Mouse (Mus musculus) retina, adult 2 months (tissue): ENCODE results near the gene Ak4.

Experiments used
- DNase-seq: peaks from one replicate; pipeline ENCODE4 v3.0.0-alpha.2; 2012; ENCODE audit warnings: low read depth, low spot score

Ak4 gene

DNA sequence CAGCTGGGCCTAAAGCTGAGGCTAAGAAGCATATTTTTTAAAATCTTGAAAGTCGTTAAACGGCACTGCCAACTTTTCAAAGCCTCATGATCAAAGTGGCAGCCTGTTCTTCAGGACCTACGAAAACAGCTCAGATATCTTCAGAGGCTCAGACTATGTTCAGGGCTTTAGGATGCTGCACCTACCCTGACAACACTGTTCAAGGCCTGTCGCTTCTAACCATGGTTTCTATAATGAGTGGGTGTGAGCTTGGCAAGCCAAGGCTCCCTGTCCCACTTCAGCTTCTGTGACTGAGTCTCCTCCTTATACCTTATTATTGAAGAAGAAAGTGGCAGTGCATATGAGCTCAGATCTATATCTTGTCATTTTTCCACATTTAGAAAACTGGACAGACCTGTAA is 40.3 kb downstream of the Ak4 start:
- DNase-seq, result no peak

DNA sequence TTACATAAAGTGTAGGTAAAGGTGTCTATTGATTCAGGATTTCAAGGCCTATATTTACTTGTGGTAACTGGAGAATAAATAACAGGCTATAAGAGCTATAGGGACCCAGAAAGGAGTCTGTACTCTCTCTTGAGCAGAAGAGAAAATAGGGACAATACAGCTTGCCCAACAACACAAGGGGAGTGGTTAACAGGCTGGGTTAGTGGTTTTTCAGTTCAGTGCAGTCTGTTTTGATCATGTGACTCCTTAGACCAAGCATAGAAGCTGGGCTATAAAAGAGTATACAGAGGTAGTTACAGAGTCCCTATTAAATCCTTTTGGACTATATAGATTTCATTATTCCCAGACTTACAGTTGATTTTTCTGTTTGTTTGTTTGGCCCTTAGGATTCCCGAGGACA is 41.0 kb downstream of the Ak4 start:
- DNase-seq, result no peak

DNA sequence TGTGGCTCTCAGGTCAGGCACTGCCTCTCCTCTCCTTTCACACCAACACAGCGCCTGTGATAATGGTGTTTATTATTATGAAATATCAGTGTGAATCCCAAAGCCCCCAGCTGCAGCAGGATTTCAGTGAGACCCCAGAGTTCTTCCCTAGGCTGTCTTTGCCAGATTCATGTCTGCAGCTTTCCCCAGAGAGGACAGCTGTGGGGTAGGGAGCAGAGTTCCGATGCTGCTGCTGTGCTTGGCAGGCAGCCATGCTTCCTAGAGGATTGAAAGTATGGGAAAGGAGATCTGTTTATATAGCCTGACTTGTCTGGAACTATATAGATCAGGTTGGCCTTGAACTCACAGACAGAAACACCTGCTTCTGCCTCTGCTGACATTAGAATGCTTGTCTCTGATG is 43.0 kb downstream of the Ak4 start:
- no peak for DNase-seq

DNA sequence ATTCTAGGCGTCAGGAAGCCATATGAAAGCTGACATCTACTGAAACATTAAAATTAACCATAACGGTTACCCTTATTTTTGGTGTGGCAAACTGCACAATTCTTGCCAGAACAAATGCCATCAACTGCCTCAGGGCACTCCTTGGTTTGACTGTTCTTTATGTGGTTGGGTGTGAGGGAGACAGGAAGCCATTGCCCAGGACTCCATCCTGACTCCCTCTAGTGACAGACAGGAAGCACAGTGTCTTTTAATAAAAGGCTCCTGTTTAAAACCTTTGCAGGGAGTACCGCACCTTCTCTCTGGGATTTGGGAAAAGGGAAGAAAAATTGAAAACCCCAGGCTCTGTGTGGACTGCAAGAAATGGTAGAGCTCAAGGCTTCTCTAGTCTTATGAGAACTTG is 47.2 kb downstream of the Ak4 start:
- DNase-seq, result no peak

DNA sequence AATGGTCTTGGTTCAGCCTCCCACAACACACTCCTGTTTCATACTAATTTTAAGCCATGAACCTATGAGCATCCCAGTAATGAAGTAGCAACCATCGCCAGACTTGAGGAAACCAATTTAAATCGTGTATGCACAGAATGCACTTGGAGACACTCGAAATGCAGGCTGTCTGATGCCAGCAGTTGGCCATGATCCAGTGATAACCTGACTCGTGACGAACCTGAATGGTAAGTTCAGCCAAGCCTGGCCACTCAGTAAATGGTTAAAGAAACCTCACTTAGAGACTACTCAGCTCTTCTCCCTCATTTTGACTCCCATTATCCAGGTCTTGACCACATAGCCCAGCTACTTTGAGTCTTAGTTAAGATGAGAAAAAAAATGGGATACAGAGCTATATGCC is 50.2 kb downstream of the Ak4 start:
- no peak for DNase-seq

DNA sequence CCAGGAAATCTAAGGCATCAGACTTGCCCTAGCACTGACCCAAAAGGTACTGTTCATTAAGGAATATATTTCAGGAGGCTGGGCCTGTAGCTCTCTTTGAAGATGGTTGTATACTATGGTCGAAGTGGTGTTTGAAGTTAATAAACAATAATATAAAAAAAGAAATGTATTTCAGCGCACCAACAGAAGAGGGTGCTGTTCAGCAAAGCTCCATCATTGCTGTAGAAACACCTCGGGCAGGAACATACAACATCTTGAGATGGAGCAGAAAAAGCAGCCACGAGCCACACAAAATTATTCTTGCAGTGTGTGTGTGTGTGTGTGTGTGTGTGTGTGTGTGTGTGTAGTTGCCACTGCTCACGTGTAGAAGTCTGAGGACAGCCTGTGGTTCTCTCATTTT is 51.5 kb downstream of the Ak4 start:
- no peak for DNase-seq

DNA sequence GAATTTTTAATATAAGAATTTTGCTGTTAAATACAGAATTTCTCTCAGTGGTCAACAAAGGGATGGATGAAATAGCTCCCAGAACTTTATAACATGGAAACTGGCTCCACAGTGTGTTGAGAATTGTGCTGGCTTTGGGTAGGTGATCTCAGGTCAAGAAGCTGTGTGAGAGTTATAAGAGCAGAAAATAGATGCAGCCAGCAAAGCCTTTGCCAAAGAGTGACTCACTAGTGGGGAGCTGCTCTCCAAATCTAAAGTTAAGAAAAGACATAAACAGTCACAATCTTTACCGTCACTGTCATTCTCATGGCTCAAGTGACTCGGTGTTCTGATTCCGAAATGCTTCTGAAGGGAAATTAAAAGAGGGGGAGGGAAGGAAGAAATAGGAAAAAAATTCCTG is 53.7 kb downstream of the Ak4 start:
- DNase-seq, result no peak

DNA sequence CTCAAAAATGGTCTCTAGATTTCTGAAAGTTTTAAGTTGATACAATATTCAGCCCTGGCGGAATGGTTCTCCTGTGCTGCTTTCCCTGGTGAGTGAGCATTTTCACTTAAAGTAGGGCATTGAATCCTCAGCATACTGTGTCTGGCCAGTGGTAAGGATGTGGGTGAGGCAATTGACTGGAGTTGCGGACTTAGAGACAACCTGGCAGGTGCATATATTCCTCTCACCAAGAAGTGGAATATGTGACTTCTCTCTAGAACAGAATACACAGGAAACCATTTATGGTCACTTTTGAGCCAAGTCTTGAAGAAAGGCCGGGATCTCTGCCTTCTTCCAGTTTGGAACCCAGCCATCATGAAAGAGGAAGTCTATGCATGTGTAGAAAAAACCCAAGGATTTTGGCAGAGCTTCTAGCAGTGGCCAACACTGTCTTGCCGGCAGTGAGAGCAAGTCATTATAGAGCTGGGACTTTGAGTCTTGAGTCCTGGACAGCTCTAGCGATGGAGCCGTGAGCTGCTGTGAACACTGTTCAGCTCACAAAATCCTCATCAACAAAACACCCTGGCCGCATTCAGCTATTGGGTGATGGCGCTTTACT is 71.3 kb downstream of the Ak4 start:
- no peak for DNase-seq

DNA sequence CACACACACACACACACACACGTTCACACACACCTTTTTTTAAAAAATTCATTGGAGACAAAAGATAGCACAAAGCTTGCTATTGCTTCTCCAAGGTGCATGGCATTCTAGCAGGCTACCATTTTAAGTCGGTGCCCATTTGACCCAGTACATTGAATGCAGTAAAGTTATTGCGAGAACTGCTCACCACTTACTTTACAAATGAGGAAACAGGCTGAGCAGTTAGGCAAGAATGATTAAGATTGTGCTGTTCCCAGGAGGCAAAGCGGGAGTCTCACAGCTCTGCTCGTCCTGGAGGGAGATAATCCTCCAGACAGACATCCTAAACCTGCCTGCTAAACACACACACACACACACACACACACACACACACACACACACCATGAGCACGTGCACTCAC is 72.6 kb downstream of the Ak4 start:
- no peak for DNase-seq

DNA sequence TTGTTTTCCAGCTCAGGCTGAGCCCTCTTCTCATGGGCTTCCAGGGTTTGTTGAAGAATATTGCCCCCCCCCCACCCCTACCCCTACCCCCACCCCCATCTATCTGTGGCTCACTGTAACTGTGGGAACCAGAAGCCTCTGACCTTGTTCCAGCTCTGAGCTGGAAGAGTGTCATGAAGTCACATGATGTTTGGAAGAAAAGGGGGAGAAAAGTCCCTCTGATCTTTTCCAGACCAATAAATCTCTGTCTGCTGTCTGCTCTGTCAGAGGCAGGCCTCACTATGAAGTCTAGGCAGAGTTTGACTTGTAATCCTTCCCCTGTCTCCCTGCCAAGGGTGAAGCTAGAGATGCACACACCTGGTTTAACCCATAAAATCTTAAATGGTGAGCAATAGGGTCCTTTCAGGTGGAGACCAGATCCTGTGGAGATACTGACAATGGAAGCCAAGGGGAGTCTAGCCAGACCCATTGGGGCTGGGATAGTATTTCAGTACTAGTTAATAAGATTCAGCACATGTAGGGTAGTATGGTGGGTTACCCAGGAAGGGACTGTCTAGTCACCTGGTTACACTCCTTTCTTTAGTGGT is 74.6 kb downstream of the Ak4 start:
- no peak for DNase-seq

DNA sequence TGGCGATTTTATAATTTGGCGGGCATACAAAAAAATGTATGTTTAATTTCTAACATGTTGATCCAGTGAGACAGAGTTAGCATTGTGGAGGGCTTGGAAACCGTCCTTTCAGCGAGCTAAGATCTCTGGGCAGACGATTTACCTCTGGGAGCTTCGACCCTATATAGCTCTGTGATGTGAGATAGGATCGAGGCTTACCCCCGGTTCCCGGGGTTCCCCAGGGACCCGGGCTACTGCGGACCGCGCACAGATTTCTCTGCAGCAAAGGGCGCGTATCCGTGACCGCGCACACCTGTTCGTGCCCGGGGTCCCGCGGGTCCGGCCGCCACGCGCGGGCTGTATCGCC is 77.1 kb downstream of the Ak4 start:
- DNase-seq, result no peak

DNA sequence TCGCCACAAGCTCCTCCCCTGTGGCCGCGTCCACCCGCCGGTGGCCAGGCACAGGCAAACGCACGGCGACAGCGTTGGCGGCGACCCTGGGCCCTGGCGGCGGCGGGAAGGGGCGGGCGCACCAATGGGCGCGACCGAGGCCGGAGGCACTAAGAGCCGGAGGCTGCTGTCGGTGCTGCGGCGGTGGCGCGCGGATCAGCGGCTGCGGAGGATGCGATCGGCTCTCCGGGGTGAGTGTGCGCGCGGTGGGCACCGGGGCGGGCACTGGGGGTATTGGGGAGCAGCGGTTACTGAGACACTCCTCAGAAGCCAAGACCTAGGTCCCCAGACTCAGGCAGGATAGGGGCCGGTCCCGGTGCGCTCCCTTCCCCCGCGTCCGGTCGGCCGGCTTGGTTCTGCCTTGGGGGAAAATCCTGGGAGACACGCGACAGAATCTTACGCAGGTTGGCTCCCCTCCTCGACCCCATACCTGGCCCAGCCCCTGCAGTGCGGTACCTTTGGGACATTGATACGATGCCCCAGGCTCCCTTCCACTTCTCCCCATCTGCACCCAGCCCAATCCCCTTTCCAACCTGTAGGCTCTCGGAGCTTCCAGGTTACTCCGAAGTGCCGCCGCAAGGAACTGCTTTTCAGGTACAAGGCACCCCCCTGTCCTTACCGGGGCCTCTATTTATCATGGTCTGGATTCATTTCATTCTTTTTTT is 77.6 kb downstream of the Ak4 start, which contains the start of gene Dnajc6:
Gene Dnajc6, plus strand, starts transcription at position 115 of the 704 bp plus-strand sequence.
- no peak for DNase-seq

DNA sequence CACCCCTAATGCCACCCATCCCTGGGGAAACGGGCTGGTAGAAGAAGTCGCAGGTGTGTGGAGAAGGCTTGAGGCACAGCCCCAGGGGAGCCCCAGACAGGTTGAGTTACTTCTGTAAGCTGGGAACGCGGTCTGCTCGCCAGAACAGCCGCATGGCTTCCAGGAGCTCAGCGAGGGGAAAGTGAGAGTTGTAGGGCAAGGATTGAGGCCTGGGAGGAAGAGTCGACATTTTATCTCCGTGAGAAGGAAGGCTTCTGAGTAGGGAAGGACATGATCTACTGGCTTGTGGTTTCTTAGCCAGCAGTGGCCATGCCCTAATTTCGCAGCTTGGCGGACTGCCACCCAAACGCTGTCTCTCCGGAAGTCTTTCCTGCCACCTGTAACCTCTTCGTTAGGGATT is 78.3 kb downstream of the Ak4 start:
- no peak for DNase-seq

DNA sequence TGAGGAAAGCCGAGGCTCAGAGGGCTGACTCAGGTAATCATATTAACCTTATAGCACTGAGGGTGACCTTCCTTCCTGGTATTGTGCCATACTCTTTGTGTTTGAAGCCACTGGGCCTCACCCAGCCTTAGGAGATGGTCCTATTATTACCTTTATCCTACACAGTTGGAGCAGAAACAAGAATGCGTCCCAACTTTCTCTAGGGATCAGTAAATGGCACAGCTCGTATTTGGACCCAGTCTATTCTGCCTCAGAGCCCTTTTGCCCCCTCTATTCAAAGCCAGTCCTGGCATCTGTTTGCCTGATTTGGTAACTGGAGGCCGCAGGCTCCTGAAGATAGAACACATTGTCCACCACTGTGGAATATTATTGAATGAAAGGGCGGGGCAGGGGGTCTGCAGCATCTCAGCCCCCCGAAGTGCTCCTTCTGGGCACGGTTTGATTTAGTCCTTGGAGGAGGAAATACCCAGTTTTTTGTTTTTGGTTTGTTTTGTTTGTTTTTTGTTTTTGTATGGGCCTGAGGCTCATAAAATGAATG is 85.5 kb downstream of the Ak4 start:
- DNase-seq, result no peak

DNA sequence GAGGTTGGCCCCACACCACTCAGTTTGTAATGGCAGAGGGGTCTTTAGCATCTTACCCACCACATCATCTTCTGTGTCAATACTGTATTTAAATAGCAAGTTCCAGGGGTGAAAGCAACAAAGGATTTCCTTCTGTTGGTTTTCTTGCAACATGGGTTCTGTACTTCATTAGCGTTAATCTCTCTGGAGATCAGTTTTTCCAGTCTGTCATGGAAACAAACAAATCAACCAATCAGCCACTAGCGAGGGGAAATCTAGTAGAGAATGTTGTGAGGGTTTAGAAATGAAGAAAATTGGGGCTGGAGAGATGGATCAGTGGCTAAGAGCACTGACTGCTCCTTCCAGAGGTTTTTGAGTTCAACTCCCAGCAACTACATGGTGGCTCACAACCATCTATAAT is 86.9 kb downstream of the Ak4 start:
- no peak for DNase-seq

DNA sequence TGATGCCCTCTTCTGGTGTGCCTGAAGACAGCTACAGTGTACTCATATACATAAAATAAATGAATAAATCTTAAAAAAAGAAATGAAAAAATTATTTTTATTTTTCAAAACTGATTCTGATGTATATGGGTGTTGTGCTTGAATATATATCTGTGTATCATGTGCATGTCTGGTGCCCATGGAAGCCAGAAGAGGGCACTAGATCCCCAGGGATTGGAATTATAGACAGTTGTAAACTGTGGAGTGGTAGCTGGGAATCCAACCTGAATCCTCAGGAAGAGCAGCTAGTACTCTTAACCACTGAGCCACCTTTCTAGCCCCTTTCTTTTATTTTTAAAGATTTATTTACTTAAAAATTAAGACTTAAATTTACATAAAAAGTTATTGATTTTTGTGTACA is 87.3 kb downstream of the Ak4 start:
- no peak for DNase-seq

DNA sequence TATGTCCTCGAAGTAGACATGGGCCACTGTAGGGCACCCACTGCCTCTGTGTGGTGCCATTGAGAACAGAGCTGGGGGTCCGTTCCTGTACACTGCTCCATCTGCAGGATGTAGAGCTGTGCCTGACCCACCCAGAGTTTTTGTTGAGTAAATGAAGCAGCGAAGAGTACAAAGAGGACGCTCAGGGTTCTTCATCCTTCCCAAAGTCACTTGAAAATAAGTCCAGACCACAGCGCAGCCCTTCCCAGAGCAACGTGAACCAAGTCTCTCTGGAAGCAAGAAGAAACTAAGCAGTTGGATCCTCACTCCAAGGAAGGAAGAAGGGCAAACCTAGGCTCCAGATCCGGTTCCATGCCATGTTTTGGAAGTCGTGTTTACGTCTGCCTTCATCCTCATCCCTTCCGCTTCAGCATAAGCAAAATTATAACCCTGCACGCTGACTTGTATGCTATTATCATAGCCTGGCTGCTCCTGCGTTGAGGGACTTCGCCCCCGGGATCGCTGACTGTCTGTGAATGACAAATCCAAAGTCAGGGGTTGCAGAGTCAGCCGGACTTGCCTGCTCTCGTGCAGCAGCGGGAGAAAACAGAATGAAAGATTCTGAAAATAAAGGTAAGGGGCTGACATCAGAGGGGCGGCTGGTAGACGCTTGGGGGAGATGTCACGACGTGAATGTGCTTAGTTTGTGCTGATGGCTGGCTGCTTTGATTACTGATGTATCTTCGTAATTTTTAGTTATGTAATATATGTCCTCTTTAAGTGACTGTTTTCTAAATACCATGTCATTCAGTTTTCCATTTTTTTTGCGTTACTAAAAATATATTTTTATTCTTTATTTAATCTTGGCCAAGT is 88.7 kb downstream of the Ak4 start:
- peak; percentile 63 for DNase-seq

DNA sequence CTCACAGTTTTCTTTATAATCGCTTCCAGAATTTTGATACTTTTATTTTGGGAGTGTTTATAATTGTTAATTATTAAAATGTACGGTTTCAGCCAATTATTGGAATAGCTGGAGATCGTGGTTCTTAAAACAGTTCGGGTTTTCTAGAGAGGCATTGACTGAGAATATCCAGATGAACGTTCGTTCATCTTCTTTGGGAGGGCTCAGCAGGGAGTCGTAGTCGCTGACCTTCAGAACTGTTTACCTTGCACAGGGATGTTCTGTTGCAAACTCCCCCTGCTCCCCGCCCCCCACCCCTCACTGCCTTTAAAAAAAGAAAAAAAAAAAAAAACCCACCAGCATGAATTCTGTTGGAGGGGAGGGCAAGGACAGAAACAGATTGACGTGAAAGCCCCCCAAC is 89.4 kb downstream of the Ak4 start:
- no peak for DNase-seq

DNA sequence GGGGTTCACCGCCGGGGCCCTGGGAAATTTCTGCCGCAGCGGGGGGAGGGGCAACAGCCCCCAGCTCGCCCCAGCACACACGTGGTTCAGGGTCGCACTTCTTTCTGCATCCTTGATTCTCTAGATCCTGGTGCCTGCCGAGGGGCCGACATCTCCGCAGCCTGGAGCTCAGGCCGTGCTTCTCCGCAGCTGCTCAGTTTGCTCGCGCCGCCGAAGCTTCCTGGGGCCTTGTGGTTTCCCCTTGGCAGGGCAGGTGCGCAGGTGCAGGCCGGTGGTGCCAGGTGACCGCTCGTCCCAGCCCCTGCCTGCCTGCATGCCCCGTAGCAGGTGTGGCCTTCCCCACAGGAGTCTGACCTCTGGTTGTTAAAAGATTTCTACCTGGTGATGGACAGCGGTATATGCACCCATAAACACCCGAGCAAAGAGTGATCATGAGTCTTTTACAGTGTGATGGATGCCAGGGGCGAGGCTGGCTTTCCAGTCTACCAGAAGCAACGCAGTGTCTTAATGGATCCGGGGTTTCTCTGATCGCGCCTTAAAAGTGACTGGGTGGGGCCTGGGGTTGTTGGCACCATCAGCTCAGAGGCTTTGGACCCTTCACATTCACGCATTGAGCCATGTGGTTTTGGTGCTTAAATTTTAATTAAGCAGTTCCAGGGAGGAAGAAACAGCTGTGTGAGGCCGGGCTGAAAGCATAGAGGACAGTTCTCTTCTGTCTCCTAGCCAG is 89.9 kb downstream of the Ak4 start:
- no peak for DNase-seq

DNA sequence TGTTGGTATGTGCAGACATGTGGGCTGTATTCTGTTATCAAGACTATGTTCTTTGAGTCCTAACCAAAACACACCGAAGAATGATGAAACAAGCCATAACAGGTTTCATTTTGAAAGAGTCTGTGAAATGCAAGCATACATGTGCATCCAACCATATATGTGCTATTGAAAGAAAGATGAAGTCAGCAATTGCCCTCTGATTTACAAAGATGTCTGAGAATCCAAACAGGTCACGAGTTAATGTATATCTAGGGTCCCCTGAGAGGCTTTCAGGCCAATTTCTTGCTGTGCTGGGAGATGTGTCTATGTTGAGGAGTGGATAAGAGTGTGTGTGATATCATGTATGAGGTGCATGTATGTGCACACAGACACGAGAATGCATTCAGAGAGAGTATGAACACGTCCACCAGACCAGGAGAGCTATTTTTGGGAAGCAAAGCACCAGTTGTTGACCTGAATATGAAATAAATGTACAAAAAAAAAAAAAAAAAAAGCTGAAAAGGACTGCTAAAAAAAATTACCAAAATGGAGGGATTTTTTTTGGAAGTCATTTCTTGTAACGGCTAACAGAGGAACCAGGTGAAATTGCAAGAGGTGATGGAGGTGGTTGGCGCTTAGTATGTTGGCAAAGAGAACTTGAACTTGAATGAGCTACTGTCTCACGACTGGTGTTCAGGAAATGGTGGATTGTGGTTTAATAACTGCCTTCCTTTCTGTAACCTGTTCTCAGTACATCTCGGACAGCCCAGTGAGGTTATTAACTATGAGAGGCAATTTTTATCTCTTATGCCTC is 91.2 kb downstream of the Ak4 start:
- no peak for DNase-seq

DNA sequence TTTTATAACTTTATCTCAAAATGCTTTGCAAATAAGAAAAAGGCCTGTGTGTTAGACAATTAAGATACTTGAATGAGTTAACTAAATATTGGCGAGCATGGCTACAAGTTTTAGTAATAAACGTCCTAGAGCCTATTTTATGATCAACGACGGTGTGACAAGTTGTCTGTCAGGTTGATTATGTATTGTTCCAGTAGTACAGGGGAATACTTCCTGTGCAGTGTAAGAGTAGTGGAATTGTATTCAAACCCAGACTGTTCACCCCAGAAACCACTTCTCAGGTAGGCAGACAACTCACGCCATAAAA is 91.8 kb downstream of the Ak4 start:
- no peak for DNase-seq
